Mouse (Mus musculus): ENCODE results near the gene Cpeb3.
"Not testable (repeated sequence)": the region's sequence is repeated elsewhere in the genome, so short reads cannot be mapped to it uniquely, and the experiment has no call there.

Gene Cpeb3

GRCm38 (mm10) chr19:37208176-37208755 is at the start of gene Cpeb3:
TSS of gene Cpeb3 (minus strand) at chr19:37208601.
- peak; percentile 25 for DNase-seq (ENCODE audit: low spot score)

GRCm38 (mm10) chr19:37255321-37255720 is 46.9 kb upstream of the Cpeb3 start:
- peak; percentile 38 for DNase-seq (ENCODE audit: low spot score)

- no peak for DNase-seq (ENCODE audit: low spot score)
Measured at GRCm38 (mm10) chr19:37252104-37252503, 43.7 kb upstream of the Cpeb3 start.

GRCm38 (mm10) chr19:37248199-37248598 is 39.8 kb upstream of the Cpeb3 start:
- DNase-seq (ENCODE audit: low spot score) = no peak

- no peak for DNase-seq (ENCODE audit: low spot score)
Measured at GRCm38 (mm10) chr19:37246859-37247258, 38.5 kb upstream of the Cpeb3 start.

GRCm38 (mm10) chr19:37242707-37243106 is 34.3 kb upstream of the Cpeb3 start:
- no peak for DNase-seq (ENCODE audit: low spot score)

- no peak for DNase-seq (ENCODE audit: low spot score)
Measured at GRCm38 (mm10) chr19:37241201-37241600, 32.8 kb upstream of the Cpeb3 start.

- DNase-seq (ENCODE audit: low spot score) = no peak
Measured at GRCm38 (mm10) chr19:37239096-37239495, 30.7 kb upstream of the Cpeb3 start.

- no peak for DNase-seq (ENCODE audit: low spot score)
Measured at GRCm38 (mm10) chr19:37238651-37239050, 30.2 kb upstream of the Cpeb3 start.

- no peak for DNase-seq (ENCODE audit: low spot score)
Measured at GRCm38 (mm10) chr19:37237712-37238437, 29.5 kb upstream of the Cpeb3 start.

GRCm38 (mm10) chr19:37237306-37237705 is 28.9 kb upstream of the Cpeb3 start:
- DNase-seq (ENCODE audit: low spot score) = no peak

- DNase-seq (ENCODE audit: low spot score) = no peak
Measured at GRCm38 (mm10) chr19:37235818-37236217, 27.4 kb upstream of the Cpeb3 start.

- DNase-seq (ENCODE audit: low spot score) = no peak
Measured at GRCm38 (mm10) chr19:37233561-37234539, 25.4 kb upstream of the Cpeb3 start.

GRCm38 (mm10) chr19:37232598-37232997 is 24.2 kb upstream of the Cpeb3 start:
- DNase-seq (ENCODE audit: low spot score) = not testable (repeated sequence)

GRCm38 (mm10) chr19:37225197-37225862 is 16.9 kb upstream of the Cpeb3 start:
- no peak for DNase-seq (ENCODE audit: low spot score)

- no peak for DNase-seq (ENCODE audit: low spot score)
Measured at GRCm38 (mm10) chr19:37214711-37215110, 6.3 kb upstream of the Cpeb3 start.

GRCm38 (mm10) chr19:37211416-37211815 is 3.0 kb upstream of the Cpeb3 start:
- no peak for DNase-seq (ENCODE audit: low spot score)

GRCm38 (mm10) chr19:37210457-37210856 is 2.1 kb upstream of the Cpeb3 start:
- no peak for DNase-seq (ENCODE audit: low spot score)

GRCm38 (mm10) chr19:37209467-37210128 is 1.2 kb upstream of the Cpeb3 start:
- peak; percentile 17 for DNase-seq (ENCODE audit: low spot score)

- no peak for DNase-seq (ENCODE audit: low spot score)
Measured at GRCm38 (mm10) chr19:37208986-37209385, 585 bp upstream of the Cpeb3 start.
